Mouse (Mus musculus) layer of hippocampus, postnatal 36 days (tissue): Measurements from ENCODE around the gene Slc26a8. TPM values are rescaled to one million over a fixed set of nuclear protein-coding genes. Genes with fewer than 3 reads are reported as not detected.

Experiments
- DNase-seq, 2 experiments: peaks; one replicate each; pipeline ENCODE4 v3.0.0; 2022
- total RNA-seq, 2 experiments: library from RNA; stranded (reverse); gene quantifications; 2 replicates each; pipeline ENCODE4 v1.2.3; 2021

Slc26a8 gene
- total RNA-seq, 2 experiments from 2014 or later, result 3.7 to 6.4 TPM

GRCm38 (mm10) chr17:28590596-28590995, 99.4 kb downstream of the Slc26a8 start:
- DNase-seq, result no peak

GRCm38 (mm10) chr17:28588591-28588990, 101.4 kb downstream of the Slc26a8 start:
- DNase-seq, result no peak

Other genes starting within 250 kb of the Slc26a8 start
- gene Fkbp5, start 172.7 kb downstream of the Slc26a8 start, total RNA-seq, result 10 to 100 TPM; 67.0 to 92.3 TPM
- not detected for gene Armc12, start 159.4 kb downstream of the Slc26a8 start, total RNA-seq
- not detected for gene Clpsl2, start 140.8 kb downstream of the Slc26a8 start, total RNA-seq
- gene Clps, start 129.5 kb downstream of the Slc26a8 start, total RNA-seq, result not detected
- gene Lhfpl5, start 114.6 kb downstream of the Slc26a8 start, total RNA-seq, result 1 to 10 TPM; 3.6 to 4.0 TPM
- gene Srpk1, start 67.5 kb downstream of the Slc26a8 start, total RNA-seq, result 10 to 100 TPM; 77.8 to 83.3 TPM
- 10 to 100 TPM; 76.7 to 78.8 TPM for gene Mapk14, start 1.1 kb upstream of the Slc26a8 start, total RNA-seq
- gene AC170998.1, start 35.9 kb upstream of the Slc26a8 start, total RNA-seq, result 1 to 10 TPM; 1.4 to 1.8 TPM
- 1 to 10 TPM in 1 of 2 experiments, under 1 TPM in 1; 0.60 to 1.1 TPM for gene Mapk13, start 79.1 kb upstream of the Slc26a8 start, total RNA-seq
- gene Brpf3, start 110.9 kb upstream of the Slc26a8 start, total RNA-seq, result 10 to 100 TPM; 39.4 to 45.4 TPM
- gene Pnpla1, start 168.2 kb upstream of the Slc26a8 start, total RNA-seq, result under 1 TPM; 0.38 to 0.42 TPM
- gene 4930539E08Rik, start 225.1 kb upstream of the Slc26a8 start, total RNA-seq, result 1 to 10 TPM; 3.2 to 4.6 TPM